Mouse (Mus musculus) midbrain, postnatal 0 days (tissue): Measurements from ENCODE around the gene Pcbd1. TPM values are rescaled to one million over a fixed set of nuclear protein-coding genes. Genes with fewer than 3 reads are reported as not detected.
A peak's percentile ranks its signal among the peaks of the same experiment; 100 is the strongest.
"Not testable (repeated sequence)": the region's sequence is repeated elsewhere in the genome, so short reads cannot be mapped to it uniquely, and the experiment has no call there.

ENCODE experiments used
- ATAC-seq: fragments of 200-750 bp; cut with Nextera tagmentation; 2 replicates; pipeline ENCODE4 v1.8.0; 2017; ENCODE audit warnings: moderate number of reproducible peaks, mild to moderate bottlenecking, moderate TSS enrichment, moderate library complexity; ENCODE audit not compliant: low FRiP score
- DNase-seq: peaks from one replicate; pipeline ENCODE4 v3.0.0-alpha.2; 2015; ENCODE audit warnings: low spot score
- H3K27ac ChIP-seq: fragments of 300-500 bp; sonication (generic); 2 replicates; pipeline ENCODE4 v1.5.1; 2014; ENCODE audit warnings: low read depth, mild to moderate bottlenecking, low read length, mixed read lengths
- H3K27me3 ChIP-seq: fragments of 300-500 bp; sonication (generic); 2 replicates; pipeline ENCODE4 v1.6.1; 2014; ENCODE audit warnings: low read length, control low read depth, mixed read lengths; ENCODE audit not compliant: insufficient read depth
- H3K36me3 ChIP-seq: fragments of 300-500 bp; sonication (generic); 2 replicates; pipeline ENCODE4 v1.6.1; 2014; ENCODE audit warnings: low read length, control low read depth, mixed read lengths; ENCODE audit not compliant: insufficient read depth
- H3K4me1 ChIP-seq: fragments of 300-500 bp; sonication (generic); 2 replicates; pipeline ENCODE4 v1.6.1; 2014; ENCODE audit warnings: mild to moderate bottlenecking, control low read depth, antibody characterized with exemption, low read length, mixed read lengths; ENCODE audit not compliant: insufficient read depth
- H3K4me2 ChIP-seq: fragments of 300-500 bp; sonication (generic); 2 replicates; pipeline ENCODE4 v1.6.1; 2014; ENCODE audit warnings: low read depth, mild to moderate bottlenecking, low read length, mixed read lengths; ENCODE audit not compliant: poor library complexity, severe bottlenecking
- H3K4me3 ChIP-seq: fragments of 300-500 bp; sonication (generic); 2 replicates; pipeline ENCODE4 v1.5.1; 2014; ENCODE audit warnings: low read depth, mild to moderate bottlenecking, low read length, moderate library complexity
- H3K9ac ChIP-seq: fragments of 300-500 bp; sonication (generic); replicated peaks from 2 replicates; pipeline ENCODE4 v1.6.1; 2014; ENCODE audit warnings: mild to moderate bottlenecking, low read length, moderate library complexity, mixed read lengths; ENCODE audit not compliant: poor library complexity, severe bottlenecking
- H3K9me3 ChIP-seq: fragments of 300-500 bp; sonication (generic); 2 replicates; pipeline ENCODE4 v1.6.1; 2016; ENCODE audit warnings: low read length, control low read depth
- CTCF ChIP-seq: IDR thresholded peaks from 2 replicates; pipeline ENCODE4 v1.5.1; 2016; ENCODE audit warnings: antibody characterized with exemption, mild to moderate bottlenecking
- WGBS: fragments of 180-500 bp; shearing (Covaris S2); extraction: QIAGEN DNeasy Blood & Tissue Kit; methylation state at CpG from one replicate; pipeline ENCODE4 v1.1.7; 2014; 5-methylcytosine and 5-hydroxymethylcytosine counted together
- polyA plus RNA-seq: library from polyadenylated mRNA; unstranded; fragments of >200 nt; fragmentation: Nextera tagmentation; extraction: Ambion mirVana; gene quantifications from 2 replicates; pipeline ENCODE4 v1.2.1, GENCODE M21; 2015
- total RNA-seq: library from RNA; depleted of rRNA; stranded (reverse); fragments of >200 nt; gene quantifications from 2 replicates; pipeline ENCODE4 v1.2.3, GENCODE M21; 2014

Pcbd1 gene
- total and polyA plus RNA-seq, 2 experiments from 2014 or later: 15.6 to 73.1 TPM

- H3K4me1 ChIP-seq: no peaks in the 10 kb centered on the region
- no peak overlapping the region for H3K4me2 ChIP-seq
- DNase-seq (peak; percentile 32), ATAC-seq (no peak)
- no peaks in the 10 kb centered on the region for H3K27me3 ChIP-seq
- H3K4me3 ChIP-seq: no peak overlapping the region
- 89% methylated on average over 3 of the region's 3 CpGs for WGBS
- H3K9me3 ChIP-seq: no peaks in the 10 kb centered on the region
- no peak overlapping the region for H3K9ac ChIP-seq
- no peak for TF ChIP-seq CTCF
- H3K36me3 ChIP-seq: peaks cover 75% of the 10 kb centered on the region
- no peak overlapping the region for H3K27ac ChIP-seq
Measured at GRCm38 (mm10) chr10:61103564-61104114, 14.5 kb downstream of the Pcbd1 start.

DNA sequence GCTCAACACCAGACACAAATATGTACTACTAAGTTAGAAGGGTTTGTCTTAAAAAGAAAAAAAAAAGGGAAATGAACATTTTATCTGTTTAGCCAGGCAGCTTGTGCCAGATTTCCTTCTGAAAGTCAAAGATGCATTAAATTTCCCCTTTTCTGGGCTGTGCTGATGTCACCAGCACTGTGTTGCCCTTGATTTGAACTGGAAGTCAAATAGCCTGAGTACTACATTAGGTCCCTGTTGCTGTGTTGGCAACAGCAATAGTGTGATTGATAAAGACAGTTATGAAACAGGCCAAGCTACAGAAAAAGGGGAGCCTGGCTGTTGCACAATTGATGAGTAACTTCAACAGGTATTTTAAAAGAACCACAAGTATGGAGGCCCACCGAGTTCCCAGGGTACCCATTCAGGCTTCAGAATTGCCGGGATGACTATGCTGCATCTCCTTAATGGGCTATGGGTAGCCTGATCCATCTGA, 25.2 kb downstream of the Pcbd1 start:
- no peak for TF ChIP-seq CTCF
- H3K9me3 ChIP-seq: no peaks in the 10 kb centered on the region
- H3K36me3 ChIP-seq: peaks cover 32% of the 10 kb centered on the region
- 95% methylated on average over 2 of the region's 2 CpGs for whole genome bisulfite sequencing
- H3K4me3 ChIP-seq: no peak overlapping the region
- DNase-seq (no peak), ATAC-seq (no peak)
- no peak overlapping the region for H3K27ac ChIP-seq
- H3K27me3 ChIP-seq: no peaks in the 10 kb centered on the region
- H3K4me1 ChIP-seq: no peaks in the 10 kb centered on the region
- H3K4me2 ChIP-seq: no peak overlapping the region
- no peak overlapping the region for H3K9ac ChIP-seq

- H3K9ac ChIP-seq, H3K4me3 ChIP-seq, ATAC-seq, H3K4me2 ChIP-seq, H3K36me3 ChIP-seq, DNase-seq, H3K9me3 ChIP-seq, H3K27ac ChIP-seq, H3K27me3 ChIP-seq, H3K4me1 ChIP-seq: not testable (repeated sequence)
- WGBS: 92% methylated on average over 4 of the region's 4 CpGs
Measured at GRCm38 (mm10) chr10:61121732-61122131, 32.6 kb downstream of the Pcbd1 start.

DNA sequence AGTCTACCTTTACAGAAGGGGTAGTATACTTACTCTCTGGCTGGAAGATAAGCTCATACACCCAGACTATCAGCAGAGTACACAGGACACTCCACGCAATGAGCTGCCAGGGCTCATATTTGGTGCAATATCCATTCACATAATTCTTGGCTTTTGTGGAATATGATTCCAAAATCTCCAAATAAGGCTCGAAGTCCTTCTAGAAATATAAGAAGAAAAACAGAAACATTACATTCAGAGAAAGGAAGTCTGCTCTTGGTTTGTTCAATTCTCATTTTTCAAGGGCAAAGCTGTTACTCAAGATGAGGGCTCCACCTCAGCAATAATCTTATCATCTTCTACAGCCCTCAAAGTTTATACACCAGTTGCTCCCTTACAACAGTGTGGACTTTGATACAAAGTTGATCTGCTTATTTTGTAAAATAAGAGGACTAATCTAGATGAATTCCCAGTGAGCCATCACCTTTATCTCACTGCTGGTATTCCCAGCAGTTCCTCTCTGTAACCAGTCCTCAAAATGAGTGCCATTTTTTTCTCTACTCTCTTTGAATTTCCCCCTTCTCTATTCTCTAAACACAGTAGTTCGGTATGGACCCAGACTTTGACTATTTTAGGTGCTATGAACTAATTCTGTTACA, 34.3 kb downstream of the Pcbd1 start:
- no peak for DNase-seq
- peaks cover 10% of the 10 kb centered on the region; the same call in 1 of the 2 replicates for H3K36me3 ChIP-seq
- no peak overlapping the region for H3K4me3 ChIP-seq
- H3K9ac ChIP-seq: no peak overlapping the region
- no peak overlapping the region for H3K4me2 ChIP-seq
- H3K27ac ChIP-seq: no peak overlapping the region
- ATAC-seq: no peak
- 95% methylated on average over 3 of the region's 3 CpGs for WGBS
- TF ChIP-seq CTCF: no peak
- H3K4me1 ChIP-seq: no peaks in the 10 kb centered on the region
- H3K9me3 ChIP-seq: no peaks in the 10 kb centered on the region
- no peaks in the 10 kb centered on the region for H3K27me3 ChIP-seq

DNA sequence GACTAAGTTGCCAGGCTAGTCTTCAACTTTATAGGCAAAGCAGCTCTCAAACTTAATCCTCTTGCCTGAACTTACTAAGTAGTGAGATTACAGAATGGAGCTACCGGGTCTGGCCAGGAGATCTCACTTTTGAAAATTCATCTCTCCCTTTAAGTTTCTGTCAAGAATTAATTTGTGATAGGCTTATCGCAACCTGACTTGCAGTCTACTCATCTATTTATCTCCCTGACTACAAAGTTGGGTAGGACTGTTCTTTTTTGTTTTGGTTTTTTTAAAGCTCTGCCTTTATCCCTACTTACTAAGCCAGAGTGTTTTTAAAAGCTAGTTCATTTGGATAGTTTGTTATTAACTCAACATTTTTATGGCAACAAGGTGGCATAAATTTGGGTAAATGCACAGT, 35.3 kb downstream of the Pcbd1 start:
- Histone ChIP-seq H3K9ac (no peak overlapping the region), H3K27me3 (no peaks in the 10 kb centered on the region), H3K36me3 (peaks cover 10% of the 10 kb centered on the region; the same call in 1 of the 2 replicates), H3K4me1 (no peaks in the 10 kb centered on the region), H3K9me3 (no peaks in the 10 kb centered on the region), H3K4me2 (no peak overlapping the region), H3K27ac (no peak overlapping the region), H3K4me3 (no peak overlapping the region)
- 86% methylated on average over 2 of the region's 2 CpGs for WGBS
- no peak for TF ChIP-seq CTCF
- DNase-seq (no peak), ATAC-seq (no peak)

GRCm38 (mm10) chr10:61128701-61129365, 39.7 kb downstream of the Pcbd1 start:
- ATAC-seq: no peak

More at GRCm38 (mm10) chr10:61128701-61129365, 39.7 kb downstream of the Pcbd1 start:
- WGBS: 93% methylated on average over 1 of the region's 1 CpGs
- Histone ChIP-seq H3K27ac (no peak overlapping the region), H3K9me3 (no peaks in the 10 kb centered on the region), H3K4me1 (no peaks in the 10 kb centered on the region), H3K27me3 (no peaks in the 10 kb centered on the region), H3K4me3 (no peak overlapping the region), H3K36me3 (no peaks in the 10 kb centered on the region), H3K9ac (no peak overlapping the region), H3K4me2 (no peak overlapping the region)
- TF ChIP-seq CTCF: no peak
- DNase-seq: no peak
